Mouse (Mus musculus): Measurements from ENCODE around the gene Rgs5. TPM values are rescaled to one million over a fixed set of nuclear protein-coding genes. Genes with fewer than 3 reads are reported as not detected.

Gene Rgs5
- total RNA-seq, 2 experiments from 2014 or later: 0.12 TPM; not detected in 1

GRCm38 (mm10) chr1:169721836-169722235, 66.5 kb downstream of the Rgs5 start:
- no peak for ATAC-seq (replicated peaks; ENCODE audit: poor library complexity)

- ATAC-seq (replicated peaks; ENCODE audit: poor library complexity): no peak
Observed at GRCm38 (mm10) chr1:169726319-169726718, 71.0 kb downstream of the Rgs5 start.

GRCm38 (mm10) chr1:169730599-169731100, 75.3 kb downstream of the Rgs5 start:
- ATAC-seq (replicated peaks; ENCODE audit: poor library complexity): no peak

- ATAC-seq (replicated peaks; ENCODE audit: poor library complexity): no peak
Observed at GRCm38 (mm10) chr1:169736139-169736538, 80.8 kb downstream of the Rgs5 start.

GRCm38 (mm10) chr1:169737231-169737630, 81.9 kb downstream of the Rgs5 start:
- no peak for ATAC-seq (replicated peaks; ENCODE audit: poor library complexity)

GRCm38 (mm10) chr1:169741147-169741546, 85.8 kb downstream of the Rgs5 start:
- ATAC-seq (replicated peaks; ENCODE audit: poor library complexity): no peak

Other genes starting within 250 kb of the Rgs5 start
- 69.4 and 84.3 TPM in 2 replicates for gene Nuf2, start 124.0 kb upstream of the Rgs5 start, total RNA-seq (2015)
- gene Nuf2, start 124.0 kb upstream of the Rgs5 start, total RNA-seq (2017): 148 and 151 TPM in 2 replicates
- not detected in 2 replicates for gene Rgs4, start 92.1 kb downstream of the Rgs5 start, total RNA-seq (2015)
- gene Rgs4, start 92.1 kb downstream of the Rgs5 start, total RNA-seq (2017): not detected in 2 replicates

Measured in megakaryocyte progenitor cell, adult 5-6 weeks (primary cell).